Mouse (Mus musculus): ENCODE data around the gene Nelfcd. TPM values are rescaled to one million over a fixed set of nuclear protein-coding genes. Genes with fewer than 3 reads are reported as not detected.

Nelfcd gene
- polyA plus RNA-seq, 1 experiment, result 47.9 TPM

DNA sequence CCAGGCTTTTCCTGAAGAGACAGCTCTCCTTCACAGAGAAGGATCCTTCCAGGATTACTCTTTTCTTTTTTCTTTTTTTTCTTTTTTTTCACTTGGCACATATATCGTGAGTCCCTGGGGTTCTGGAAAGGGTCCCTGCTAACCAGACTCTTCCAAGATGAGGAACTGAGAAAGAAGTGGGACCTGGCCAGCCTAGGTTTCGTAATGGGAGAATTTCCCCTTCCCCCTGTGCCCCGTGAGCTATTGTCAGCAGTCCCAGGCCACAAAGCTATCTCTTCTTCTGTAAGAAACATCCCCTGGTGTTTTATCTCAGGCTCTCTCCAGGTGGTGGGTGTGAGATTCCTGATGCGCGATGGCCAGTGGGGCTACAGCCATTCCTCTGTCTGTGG is 23.8 kb downstream of the Nelfcd start:
- H3K36me3 ChIP-seq (ENCODE audit: control insufficient read depth, insufficient read depth), result no peaks in the 10 kb centered on the region
- no peak overlapping the region for H3ac ChIP-seq (ENCODE audit: control insufficient read depth, insufficient read length)
- H3K4me3 ChIP-seq, result peak overlapping the region; percentile 66
- no peaks in the 10 kb centered on the region for H3K27me3 ChIP-seq (ENCODE audit: control insufficient read depth, insufficient read depth, insufficient read length)
- no peak for TF ChIP-seq TCF12 (IDR thresholded peaks at IDR 0.05; ENCODE audit: insufficient read depth, poor library complexity, severe bottlenecking)
- no peak for TF ChIP-seq E2F4 (IDR thresholded peaks at IDR 0.05; ENCODE audit: insufficient read depth)
- no peak for TF ChIP-seq USF1 (IDR thresholded peaks at IDR 0.05; ENCODE audit: low read depth)
- TF ChIP-seq POLR2A (IDR thresholded peaks at IDR 0.05; ENCODE audit: insufficient read length, low read depth), result no peak
- TF ChIP-seq MYOD1 (IDR thresholded peaks at IDR 0.05; ENCODE audit: control insufficient read depth in 1 of 3, insufficient read length in 2 of 3, low read depth in 2 of 3), result no peak
- TF ChIP-seq MYOG (IDR thresholded peaks at IDR 0.05; ENCODE audit: control insufficient read depth in 1 of 3, insufficient read depth in 1 of 3, insufficient read length in 2 of 3, low read depth in 2 of 3), result no peak
- no peak for TF ChIP-seq TCF3 (IDR thresholded peaks at IDR 0.05; ENCODE audit: insufficient read length, low read depth)
- no peak for TF ChIP-seq CEBPB (IDR thresholded peaks at IDR 0.05; ENCODE audit: insufficient read depth, poor library complexity, severe bottlenecking)
- no peak for TF ChIP-seq MAX (IDR thresholded peaks at IDR 0.05; ENCODE audit: low read depth)
- no peak for TF ChIP-seq POLR2AphosphoS2 (IDR thresholded peaks at IDR 0.05; ENCODE audit: insufficient read length, low read depth)
- no peak for TF ChIP-seq SRF (IDR thresholded peaks at IDR 0.05; ENCODE audit: control insufficient read depth, insufficient read length, low read depth)
- TF ChIP-seq REST (IDR thresholded peaks at IDR 0.05; ENCODE audit: insufficient read depth, insufficient read length), result no peak
- peaks cover 10% of the 10 kb centered on the region for H3K79me2 ChIP-seq (ENCODE audit: control insufficient read depth, insufficient read depth)
- H3K4me2 ChIP-seq (ENCODE audit: low read depth), result peak overlapping the region; percentile 90

DNA sequence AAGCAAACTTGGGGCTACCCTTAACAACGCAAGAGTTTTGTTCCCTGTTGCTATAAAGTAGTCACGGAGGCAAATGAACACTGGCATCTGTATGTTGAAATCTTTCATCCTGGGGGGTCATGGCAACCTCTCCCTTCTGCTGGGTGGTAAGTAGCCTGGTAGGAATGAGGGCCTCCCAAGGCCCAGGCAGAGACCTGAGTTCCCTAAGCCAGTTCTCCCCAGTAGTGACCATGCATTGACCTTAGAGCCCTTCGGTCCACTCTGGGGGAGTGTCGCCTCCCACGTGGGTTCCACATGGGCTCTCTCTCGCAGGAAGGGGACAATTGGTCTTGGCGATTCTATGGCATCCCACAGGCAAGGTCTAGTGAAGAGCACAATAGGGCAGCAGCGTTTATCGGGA is 24.4 kb downstream of the Nelfcd start:
- H3K36me3 ChIP-seq (ENCODE audit: control insufficient read depth, insufficient read depth), result no peaks in the 10 kb centered on the region
- H3K79me2 ChIP-seq (ENCODE audit: control insufficient read depth, insufficient read depth), result peaks cover 10% of the 10 kb centered on the region
- no peak overlapping the region for H3ac ChIP-seq (ENCODE audit: control insufficient read depth, insufficient read length)
- no peak for TF ChIP-seq SRF (IDR thresholded peaks at IDR 0.05; ENCODE audit: control insufficient read depth, insufficient read length, low read depth)
- no peak for TF ChIP-seq REST (IDR thresholded peaks at IDR 0.05; ENCODE audit: insufficient read depth, insufficient read length)
- TF ChIP-seq POLR2AphosphoS2 (IDR thresholded peaks at IDR 0.05; ENCODE audit: insufficient read length, low read depth), result no peak
- TF ChIP-seq USF1 (IDR thresholded peaks at IDR 0.05; ENCODE audit: low read depth), result no peak
- no peak for TF ChIP-seq E2F4 (IDR thresholded peaks at IDR 0.05; ENCODE audit: insufficient read depth)
- no peak for TF ChIP-seq TCF3 (IDR thresholded peaks at IDR 0.05; ENCODE audit: insufficient read length, low read depth)
- no peak for TF ChIP-seq MYOG (IDR thresholded peaks at IDR 0.05; ENCODE audit: control insufficient read depth in 1 of 3, insufficient read depth in 1 of 3, insufficient read length in 2 of 3, low read depth in 2 of 3)
- TF ChIP-seq TCF12 (IDR thresholded peaks at IDR 0.05; ENCODE audit: insufficient read depth, poor library complexity, severe bottlenecking), result no peak
- no peak for TF ChIP-seq MYOD1 (IDR thresholded peaks at IDR 0.05; ENCODE audit: control insufficient read depth in 1 of 3, insufficient read length in 2 of 3, low read depth in 2 of 3)
- no peak for TF ChIP-seq MAX (IDR thresholded peaks at IDR 0.05; ENCODE audit: low read depth)
- TF ChIP-seq POLR2A (IDR thresholded peaks at IDR 0.05; ENCODE audit: insufficient read length, low read depth), result no peak
- no peak overlapping the region for H3K4me3 ChIP-seq
- H3K4me2 ChIP-seq (ENCODE audit: low read depth), result no peak overlapping the region
- no peaks in the 10 kb centered on the region for H3K27me3 ChIP-seq (ENCODE audit: control insufficient read depth, insufficient read depth, insufficient read length)

DNA sequence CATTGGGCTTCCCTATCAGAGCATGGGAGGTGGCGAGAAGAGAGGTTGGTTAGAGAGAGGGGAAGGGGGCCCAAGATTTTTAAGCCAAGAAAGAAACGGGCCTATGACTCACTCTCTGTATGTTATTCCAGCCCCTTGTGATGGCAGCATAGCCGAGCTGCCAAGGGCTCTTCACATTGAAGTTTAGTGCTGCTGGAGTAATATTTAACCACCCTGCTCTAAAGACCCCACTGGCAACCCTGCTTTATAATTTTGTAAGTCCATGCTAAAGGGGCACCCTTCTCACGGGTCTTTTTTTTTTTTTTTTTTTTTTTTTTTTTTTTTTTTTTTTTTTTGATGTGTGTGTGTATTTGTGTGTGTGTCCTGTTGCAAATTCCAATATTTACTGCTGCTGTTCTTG is 26.3 kb downstream of the Nelfcd start:
- no peak overlapping the region for H3ac ChIP-seq (ENCODE audit: control insufficient read depth, insufficient read length)
- H3K4me3 ChIP-seq, result no peak overlapping the region
- H3K27me3 ChIP-seq (ENCODE audit: control insufficient read depth, insufficient read depth, insufficient read length), result no peaks in the 10 kb centered on the region
- H3K36me3 ChIP-seq (ENCODE audit: control insufficient read depth, insufficient read depth), result no peaks in the 10 kb centered on the region
- peaks cover 7% of the 10 kb centered on the region for H3K79me2 ChIP-seq (ENCODE audit: control insufficient read depth, insufficient read depth)
- no peak for TF ChIP-seq MYOG (IDR thresholded peaks at IDR 0.05; ENCODE audit: control insufficient read depth in 1 of 3, insufficient read depth in 1 of 3, insufficient read length in 2 of 3, low read depth in 2 of 3)
- TF ChIP-seq SRF (IDR thresholded peaks at IDR 0.05; ENCODE audit: control insufficient read depth, insufficient read length, low read depth), result no peak
- no peak for TF ChIP-seq E2F4 (IDR thresholded peaks at IDR 0.05; ENCODE audit: insufficient read depth)
- no peak for TF ChIP-seq MAX (IDR thresholded peaks at IDR 0.05; ENCODE audit: low read depth)
- no peak for TF ChIP-seq USF1 (IDR thresholded peaks at IDR 0.05; ENCODE audit: low read depth)
- TF ChIP-seq POLR2AphosphoS2 (IDR thresholded peaks at IDR 0.05; ENCODE audit: insufficient read length, low read depth), result no peak
- TF ChIP-seq TCF12 (IDR thresholded peaks at IDR 0.05; ENCODE audit: insufficient read depth, poor library complexity, severe bottlenecking), result no peak
- TF ChIP-seq POLR2A (IDR thresholded peaks at IDR 0.05; ENCODE audit: insufficient read length, low read depth), result no peak
- no peak for TF ChIP-seq TCF3 (IDR thresholded peaks at IDR 0.05; ENCODE audit: insufficient read length, low read depth)
- no peak for TF ChIP-seq REST (IDR thresholded peaks at IDR 0.05; ENCODE audit: insufficient read depth, insufficient read length)
- TF ChIP-seq MYOD1 (IDR thresholded peaks at IDR 0.05; ENCODE audit: control insufficient read depth in 1 of 3, insufficient read length in 2 of 3, low read depth in 2 of 3), result no peak
- TF ChIP-seq CEBPB (IDR thresholded peaks at IDR 0.05; ENCODE audit: insufficient read depth, poor library complexity, severe bottlenecking), result no peak
- no peak overlapping the region for H3K4me2 ChIP-seq (ENCODE audit: low read depth)

DNA sequence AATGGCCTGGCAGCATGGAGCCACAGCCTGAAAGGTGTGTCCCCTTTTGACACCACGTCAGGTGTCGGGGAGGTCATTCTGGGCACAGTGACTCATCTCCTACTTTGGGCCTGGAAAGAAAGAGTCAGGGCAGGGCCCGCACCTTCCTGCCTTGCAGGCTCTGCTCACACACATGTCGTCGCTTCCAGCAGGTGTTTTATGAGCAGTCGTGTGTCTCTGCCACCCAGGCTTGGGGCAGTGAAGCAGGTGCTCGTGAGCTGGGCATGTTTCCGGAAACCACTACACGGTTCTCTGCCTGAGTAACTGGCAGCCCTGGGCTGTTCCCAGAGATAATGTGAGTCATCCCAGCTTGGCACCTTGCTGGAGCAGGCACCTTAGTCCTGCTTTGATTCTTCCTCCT is 26.9 kb downstream of the Nelfcd start:
- no peaks in the 10 kb centered on the region for H3K36me3 ChIP-seq (ENCODE audit: control insufficient read depth, insufficient read depth)
- H3K4me3 ChIP-seq, result no peak overlapping the region
- H3ac ChIP-seq (ENCODE audit: control insufficient read depth, insufficient read length), result no peak overlapping the region
- H3K4me2 ChIP-seq (ENCODE audit: low read depth), result no peak overlapping the region
- peaks cover 7% of the 10 kb centered on the region for H3K79me2 ChIP-seq (ENCODE audit: control insufficient read depth, insufficient read depth)
- H3K27me3 ChIP-seq (ENCODE audit: control insufficient read depth, insufficient read depth, insufficient read length), result no peaks in the 10 kb centered on the region
- TF ChIP-seq MYOG (IDR thresholded peaks at IDR 0.05; ENCODE audit: control insufficient read depth in 1 of 3, insufficient read depth in 1 of 3, insufficient read length in 2 of 3, low read depth in 2 of 3), result peak in 2 of 3 experiments; percentile 44 to 86
- TF ChIP-seq MYOD1 (IDR thresholded peaks at IDR 0.05; ENCODE audit: control insufficient read depth in 1 of 3, insufficient read length in 2 of 3, low read depth in 2 of 3), result peak in 2 of 3 experiments; percentile 63 to 76
- peak; percentile 19 for TF ChIP-seq TCF3 (IDR thresholded peaks at IDR 0.05; ENCODE audit: insufficient read length, low read depth)
- TF ChIP-seq CEBPB (IDR thresholded peaks at IDR 0.05; ENCODE audit: insufficient read depth, poor library complexity, severe bottlenecking), result no peak
- TF ChIP-seq REST (IDR thresholded peaks at IDR 0.05; ENCODE audit: insufficient read depth, insufficient read length), result no peak

DNA sequence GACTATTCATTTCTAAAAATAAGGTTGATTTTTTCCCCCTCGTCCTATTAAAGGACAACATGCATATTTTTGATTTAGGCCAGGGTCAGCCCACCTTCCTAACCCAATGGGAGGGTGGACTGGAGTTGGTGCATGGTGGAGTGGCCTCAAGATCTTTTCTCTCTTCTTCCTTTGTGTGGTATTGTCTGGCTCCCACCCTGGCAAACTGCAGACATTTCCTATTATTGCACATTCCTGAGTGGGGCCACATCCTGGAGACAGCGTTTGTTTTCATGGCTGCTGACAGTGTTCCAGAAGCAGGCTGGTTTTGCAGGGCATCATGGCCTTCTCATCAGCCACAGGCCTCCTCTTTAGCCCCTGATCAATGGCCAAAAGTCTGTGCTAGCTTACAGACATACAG is 27.4 kb downstream of the Nelfcd start:
- Histone ChIP-seq H3K4me2 (ENCODE audit: low read depth) (no peak overlapping the region), H3K4me3 (no peak overlapping the region), H3K27me3 (ENCODE audit: control insufficient read depth, insufficient read depth, insufficient read length) (no peaks in the 10 kb centered on the region), H3ac (ENCODE audit: control insufficient read depth, insufficient read length) (no peak overlapping the region), H3K79me2 (ENCODE audit: control insufficient read depth, insufficient read depth) (peaks cover 6% of the 10 kb centered on the region), H3K36me3 (ENCODE audit: control insufficient read depth, insufficient read depth) (no peaks in the 10 kb centered on the region)
- TF ChIP-seq POLR2AphosphoS2 (IDR thresholded peaks at IDR 0.05; ENCODE audit: insufficient read length, low read depth) (no peak), MAX (IDR thresholded peaks at IDR 0.05; ENCODE audit: low read depth) (no peak), MYOD1 (IDR thresholded peaks at IDR 0.05; ENCODE audit: control insufficient read depth in 1 of 3, insufficient read length in 2 of 3, low read depth in 2 of 3) (no peak), E2F4 (IDR thresholded peaks at IDR 0.05; ENCODE audit: insufficient read depth) (no peak), MYOG (IDR thresholded peaks at IDR 0.05; ENCODE audit: control insufficient read depth in 1 of 3, insufficient read depth in 1 of 3, insufficient read length in 2 of 3, low read depth in 2 of 3) (no peak), REST (IDR thresholded peaks at IDR 0.05; ENCODE audit: insufficient read depth, insufficient read length) (no peak), POLR2A (IDR thresholded peaks at IDR 0.05; ENCODE audit: insufficient read length, low read depth) (no peak), TCF3 (IDR thresholded peaks at IDR 0.05; ENCODE audit: insufficient read length, low read depth) (no peak), USF1 (IDR thresholded peaks at IDR 0.05; ENCODE audit: low read depth) (no peak), SRF (IDR thresholded peaks at IDR 0.05; ENCODE audit: control insufficient read depth, insufficient read length, low read depth) (no peak), TCF12 (IDR thresholded peaks at IDR 0.05; ENCODE audit: insufficient read depth, poor library complexity, severe bottlenecking) (no peak), CEBPB (IDR thresholded peaks at IDR 0.05; ENCODE audit: insufficient read depth, poor library complexity, severe bottlenecking) (no peak)

All from myocyte (in vitro differentiated cells).